Mouse (Mus musculus) erythroblast, embryonic 14.5 days (primary cell): ENCODE measurements at regions not wholly inside any gene's neighbourhood (a gene's known extent, or its start where the extent isn't known, plus 50 kb on each side); places are given as distances from the start of the nearest gene placed in this dataset.
"Not testable (repeated sequence)": the region's sequence is repeated elsewhere in the genome, so short reads cannot be mapped to it uniquely, and the experiment has no call there.

ENCODE experiments used
- GATA1 ChIP-seq: IDR thresholded peaks from 2 replicates; pipeline ENCODE4 v1.6.1; 2012; ENCODE audit warnings: low read length, inconsistent platforms, mixed read lengths
- TAL1 ChIP-seq: IDR thresholded peaks from 3 replicates; pipeline ENCODE4 v1.6.1; 2012; ENCODE audit warnings: low read length, inconsistent platforms, mixed read lengths

GRCm38 (mm10) chr11:121904393-121904792 is 74.3 kb downstream of the Ptchd3 start:
- TF ChIP-seq GATA1, TAL1: not testable (repeated sequence)
